Mouse (Mus musculus) midbrain, embryonic 14.5 days (tissue): ENCODE results near the gene Rflna. TPM values are rescaled to one million over a fixed set of nuclear protein-coding genes. Genes with fewer than 3 reads are reported as not detected.

Experiments
- ATAC-seq: fragments of 200-750 bp; cut with Nextera tagmentation; 2 replicates; pipeline ENCODE4 v1.8.0; 2017; ENCODE audit warnings: moderate number of reproducible peaks, moderate library complexity; ENCODE audit not compliant: low FRiP score, low TSS enrichment
- DNase-seq: peaks from one replicate; pipeline ENCODE4 v3.0.0-alpha.2; 2015
- H3K27ac ChIP-seq: fragments of 300-500 bp; sonication (generic); replicated peaks from 2 replicates; pipeline ENCODE4 v1.5.1; 2014; ENCODE audit warnings: mild to moderate bottlenecking, low read depth, low read length, moderate library complexity
- H3K27me3 ChIP-seq: fragments of 300-500 bp; sonication (generic); 2 replicates; pipeline ENCODE4 v1.6.1; 2014; ENCODE audit warnings: low read length, control low read depth, mixed read lengths; ENCODE audit not compliant: control insufficient read depth, insufficient read depth
- H3K36me3 ChIP-seq: fragments of 300-500 bp; sonication (generic); 2 replicates; pipeline ENCODE4 v1.6.1; 2014; ENCODE audit warnings: low read length, control low read depth; ENCODE audit not compliant: control insufficient read depth, insufficient read depth
- H3K4me1 ChIP-seq: fragments of 300-500 bp; sonication (generic); 2 replicates; pipeline ENCODE4 v1.6.1; 2014; ENCODE audit warnings: mild to moderate bottlenecking, antibody characterized with exemption, low read length, control low read depth; ENCODE audit not compliant: control insufficient read depth, insufficient read depth
- H3K4me2 ChIP-seq: fragments of 300-500 bp; sonication (generic); 2 replicates; pipeline ENCODE4 v1.6.1; 2014; ENCODE audit warnings: mild to moderate bottlenecking, low read length, moderate library complexity
- H3K4me3 ChIP-seq: fragments of 300-500 bp; sonication (generic); replicated peaks from 2 replicates; pipeline ENCODE4 v1.5.1; 2014; ENCODE audit warnings: low read depth, low read length
- H3K9ac ChIP-seq: fragments of 300-500 bp; sonication (generic); replicated peaks from 2 replicates; pipeline ENCODE4 v1.6.1; 2014; ENCODE audit warnings: mild to moderate bottlenecking, low read length, moderate library complexity
- H3K9me3 ChIP-seq: fragments of 300-500 bp; sonication (generic); 2 replicates; pipeline ENCODE4 v1.6.1; 2016; ENCODE audit warnings: low read length, control low read depth, mixed read lengths; ENCODE audit not compliant: control insufficient read depth
- WGBS: fragments of 180-500 bp; shearing (Covaris S2); extraction: QIAGEN DNeasy Blood & Tissue Kit; methylation state at CpG from one replicate; pipeline ENCODE4 v1.1.7; 2014; 5-methylcytosine and 5-hydroxymethylcytosine counted together
- polyA plus RNA-seq: library from polyadenylated mRNA; unstranded; fragments of >200 nt; fragmentation: Nextera tagmentation; extraction: Ambion mirVana; gene quantifications from 2 replicates; pipeline ENCODE4 v1.2.1, GENCODE M21; 2014

The Rflna gene
- polyA plus RNA-seq, 1 experiment from 2014 or later = 5.9 TPM

DNA sequence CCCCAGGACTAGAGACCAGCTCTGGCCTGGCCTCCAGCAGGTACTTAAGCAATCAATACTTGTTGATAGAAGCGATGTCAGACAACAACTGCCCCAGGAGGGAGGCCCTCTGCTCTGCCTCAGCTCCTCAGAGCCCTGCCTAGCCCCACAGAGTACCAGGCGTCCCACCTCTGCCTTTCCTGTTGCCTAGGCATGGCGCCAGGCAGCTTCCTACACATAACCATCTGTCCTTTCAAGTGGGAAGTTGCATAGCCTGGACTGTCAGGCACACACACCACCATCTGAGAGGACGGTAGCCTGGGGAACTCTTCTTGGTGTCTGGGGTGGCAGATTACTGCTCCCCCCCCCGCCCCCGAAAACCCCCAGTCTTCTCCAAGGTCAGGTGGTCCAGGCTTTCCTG, 6.2 kb upstream of the Rflna start:
- H3K9me3 ChIP-seq = no peaks in the 10 kb centered on the region
- no peak overlapping the region for H3K4me3 ChIP-seq
- no peak overlapping the region for H3K4me2 ChIP-seq
- no peak overlapping the region for H3K9ac ChIP-seq
- no peaks in the 10 kb centered on the region for H3K4me1 ChIP-seq
- no peaks in the 10 kb centered on the region for H3K27me3 ChIP-seq
- H3K27ac ChIP-seq = no peak overlapping the region
- ATAC-seq = no peak
- H3K36me3 ChIP-seq = no peaks in the 10 kb centered on the region
- 59% methylated on average over 6 of the region's 6 CpGs for WGBS
- no peak for DNase-seq

DNA sequence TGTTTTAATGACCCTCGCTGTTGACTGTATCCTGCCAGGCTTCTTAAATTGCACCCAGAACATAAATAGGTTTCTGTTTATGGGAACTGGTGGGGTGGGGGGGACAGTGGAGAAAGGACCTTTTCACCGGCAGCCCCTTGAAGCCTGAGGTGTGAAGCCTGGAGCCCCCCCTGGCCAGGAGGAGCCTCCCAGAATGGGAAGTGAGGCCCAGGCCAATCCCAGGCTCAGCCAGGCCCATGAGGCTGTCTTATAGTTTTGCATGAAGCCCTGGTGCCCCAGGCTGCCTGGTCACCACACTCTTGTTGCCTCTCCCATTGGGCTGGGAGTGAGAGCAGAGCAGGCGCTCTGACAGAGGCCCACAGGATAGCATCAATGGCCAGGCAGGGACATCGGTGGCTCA, 5.1 kb upstream of the Rflna start:
- no peak overlapping the region for H3K27ac ChIP-seq
- H3K36me3 ChIP-seq = no peaks in the 10 kb centered on the region
- ATAC-seq (no peak), DNase-seq (no peak)
- H3K4me1 ChIP-seq = peaks cover 3% of the 10 kb centered on the region; the same call in 1 of the 2 replicates
- no peaks in the 10 kb centered on the region for H3K27me3 ChIP-seq
- H3K9me3 ChIP-seq = no peaks in the 10 kb centered on the region
- H3K9ac ChIP-seq = no peak overlapping the region
- H3K4me2 ChIP-seq = no peak overlapping the region
- no peak overlapping the region for H3K4me3 ChIP-seq
- 96% methylated on average over 4 of the region's 4 CpGs for WGBS

DNA sequence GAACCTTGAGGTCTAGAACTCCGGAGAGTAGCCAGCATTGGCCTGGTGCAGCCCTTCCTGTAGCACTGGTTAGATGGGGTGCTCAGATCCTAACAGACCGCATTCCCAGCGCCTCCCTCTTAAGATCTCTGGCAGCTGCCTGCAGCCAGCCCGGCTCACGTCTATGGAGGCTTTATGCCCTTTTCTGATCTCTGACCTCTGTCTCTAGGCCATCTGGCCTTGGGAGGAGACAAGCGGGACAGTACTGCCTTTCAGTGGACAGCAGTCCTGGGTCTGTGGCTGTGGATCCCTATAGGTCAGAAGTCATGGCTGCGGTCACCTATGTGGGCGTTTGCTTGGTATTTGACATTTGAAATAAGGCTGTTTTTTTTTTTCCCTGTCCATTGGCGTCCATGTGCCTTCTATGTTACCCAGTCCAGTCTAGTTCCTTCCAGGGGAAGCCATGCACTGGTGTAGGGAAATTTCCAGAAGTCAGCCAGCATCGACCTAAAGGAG, 2.2 kb upstream of the Rflna start:
- Histone ChIP-seq H3K4me2 (no peak overlapping the region), H3K9me3 (no peaks in the 10 kb centered on the region), H3K27me3 (peaks cover 17% of the 10 kb centered on the region), H3K4me3 (no peak overlapping the region), H3K36me3 (no peaks in the 10 kb centered on the region), H3K9ac (no peak overlapping the region), H3K4me1 (peaks cover 16% of the 10 kb centered on the region), H3K27ac (no peak overlapping the region)
- 68% methylated on average over 10 of the region's 10 CpGs for WGBS
- DNase-seq = no peak
- no peak for ATAC-seq

DNA sequence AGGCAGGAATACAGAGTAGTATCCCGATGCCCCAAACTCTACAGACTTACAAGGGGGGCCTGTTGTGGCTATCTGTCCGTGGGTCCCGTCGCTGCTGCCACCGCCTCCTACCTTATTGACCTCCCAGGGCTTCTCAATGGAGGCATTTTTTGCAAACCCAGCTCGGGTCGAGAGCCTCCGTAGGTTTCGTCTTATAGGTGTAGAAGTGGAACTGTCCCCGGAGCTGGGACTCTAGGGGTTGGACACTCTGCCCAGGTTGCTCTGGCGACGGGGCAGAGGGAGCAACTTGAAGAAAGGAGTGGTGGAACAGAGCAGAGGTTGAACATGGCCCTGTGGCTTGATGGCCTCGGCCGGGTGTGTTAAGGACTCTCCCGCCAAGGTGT, 843 bp downstream of the Rflna start:
- H3K27ac ChIP-seq = no peak overlapping the region
- ATAC-seq (no peak), DNase-seq (no peak)
- H3K36me3 ChIP-seq = no peaks in the 10 kb centered on the region
- no peaks in the 10 kb centered on the region for H3K9me3 ChIP-seq
- peak overlapping the region; percentile 58 for H3K4me2 ChIP-seq
- peaks cover 23% of the 10 kb centered on the region for H3K4me1 ChIP-seq
- peak overlapping the region; percentile 28 for H3K4me3 ChIP-seq
- peak overlapping the region; percentile 54; the same call in 1 of the 2 replicates for H3K9ac ChIP-seq
- H3K27me3 ChIP-seq = peaks cover 17% of the 10 kb centered on the region
- 9% methylated on average over 15 of the region's 15 CpGs for WGBS

DNA sequence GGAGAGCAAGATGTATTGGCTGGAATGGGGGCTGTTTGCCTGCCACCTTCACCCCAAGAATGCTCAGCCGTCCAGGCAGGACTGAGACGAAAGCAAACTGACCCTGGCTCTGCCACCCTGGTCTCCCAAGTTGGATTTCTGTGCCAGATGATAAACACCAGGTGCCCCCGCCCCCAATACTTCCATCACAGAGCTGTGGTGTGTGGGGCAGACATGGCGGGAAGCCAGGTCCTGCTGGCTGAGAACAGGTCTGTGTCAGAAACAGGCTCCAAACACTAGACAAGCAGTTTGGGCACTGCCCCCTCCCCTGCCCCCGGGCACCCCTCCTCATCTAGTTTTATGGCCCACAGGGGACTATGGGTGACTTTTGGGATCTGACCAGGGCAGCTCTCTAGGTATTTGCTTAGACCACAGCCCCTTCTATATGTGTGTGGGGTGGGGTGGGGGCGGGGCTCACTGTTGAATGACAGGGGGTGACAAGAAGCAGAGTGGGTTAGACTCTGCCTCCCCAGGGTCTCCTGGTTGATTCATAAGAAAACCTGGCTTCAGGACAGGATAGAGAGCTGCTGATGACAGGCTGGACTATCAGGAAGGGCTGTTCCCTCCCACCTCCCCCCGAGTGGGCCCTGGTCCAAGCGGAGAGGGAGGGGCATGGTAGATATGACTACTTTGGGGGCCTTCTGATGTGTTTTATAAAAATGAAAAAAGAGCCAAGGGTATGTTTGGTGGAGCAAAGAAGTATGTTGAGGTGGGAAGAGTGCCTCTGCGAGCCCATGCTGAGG, 3.0 kb downstream of the Rflna start:
- DNase-seq = peak; percentile 28
- H3K9me3 ChIP-seq = no peaks in the 10 kb centered on the region
- H3K9ac ChIP-seq = no peak overlapping the region
- H3K4me2 ChIP-seq = no peak overlapping the region
- peaks cover 23% of the 10 kb centered on the region for H3K4me1 ChIP-seq
- 0 out of 2 replicates have a peak, but pooled peaks cover 2% of the 10 kb centered on the region for H3K36me3 ChIP-seq
- H3K27me3 ChIP-seq = peaks cover 17% of the 10 kb centered on the region
- peak; percentile 18; the same call in 1 of the 2 replicates for ATAC-seq
- H3K27ac ChIP-seq = no peak overlapping the region
- WGBS = 72% methylated on average over 9 of the region's 9 CpGs
- H3K4me3 ChIP-seq = no peak overlapping the region

DNA sequence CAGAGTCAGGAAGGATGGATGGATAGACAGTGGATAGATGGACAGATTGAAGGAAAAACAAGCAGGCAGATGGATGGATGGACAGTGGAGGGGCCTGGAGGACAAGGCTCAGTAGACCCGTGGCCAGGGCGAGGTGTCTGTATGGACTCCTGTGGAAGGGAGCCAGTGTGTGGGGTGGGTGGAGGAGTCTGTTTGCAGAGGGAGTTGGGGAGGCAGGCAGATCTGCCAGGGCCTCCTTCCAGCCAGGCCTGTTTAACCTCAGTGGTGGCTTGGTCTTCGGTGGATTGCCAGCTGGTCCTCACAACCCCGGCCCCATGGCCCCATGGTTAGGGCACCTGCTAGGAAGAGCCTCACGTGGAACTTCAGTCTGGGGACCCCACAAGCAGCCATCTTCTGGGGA, 3.9 kb downstream of the Rflna start:
- Histone ChIP-seq H3K4me1 (peaks cover 23% of the 10 kb centered on the region), H3K36me3 (0 out of 2 replicates have a peak, but pooled peaks cover 2% of the 10 kb centered on the region), H3K27me3 (peaks cover 17% of the 10 kb centered on the region), H3K9ac (no peak overlapping the region), H3K27ac (0 out of 2 replicates have a peak overlapping the region, but pooled peaks have one; percentile 13), H3K4me3 (no peak overlapping the region), H3K9me3 (no peaks in the 10 kb centered on the region), H3K4me2 (no peak overlapping the region)
- WGBS = 76% methylated on average over 5 of the region's 5 CpGs
- ATAC-seq (no peak), DNase-seq (no peak)

DNA sequence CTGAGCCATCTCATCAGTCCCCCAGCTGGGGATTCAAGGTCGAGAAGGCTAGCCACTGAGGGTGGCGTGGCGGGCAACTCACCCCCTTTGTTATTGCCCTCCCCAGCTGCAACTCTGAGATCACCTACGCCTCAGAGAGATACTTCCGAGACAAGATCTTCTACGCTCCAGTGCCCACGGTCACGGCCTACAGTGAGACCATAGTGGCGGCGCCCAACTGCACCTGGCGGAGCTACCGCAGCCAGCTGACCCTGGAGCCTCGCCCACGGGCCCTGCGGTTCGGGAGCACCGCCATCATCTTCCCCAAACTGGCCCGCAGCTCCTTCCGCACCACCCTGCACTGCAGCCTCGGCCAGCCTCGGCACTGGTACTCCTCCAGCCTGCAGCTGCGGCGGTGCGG, 8.1 kb downstream of the Rflna start:
- H3K4me2 ChIP-seq = no peak overlapping the region
- no peak overlapping the region for H3K4me3 ChIP-seq
- no peak overlapping the region for H3K9ac ChIP-seq
- H3K4me1 ChIP-seq = peaks cover 4% of the 10 kb centered on the region; the same call in 1 of the 2 replicates
- no peak overlapping the region for H3K27ac ChIP-seq
- H3K36me3 ChIP-seq = peaks cover 17% of the 10 kb centered on the region
- H3K27me3 ChIP-seq = no peaks in the 10 kb centered on the region
- WGBS = 85% methylated on average over 24 of the region's 24 CpGs
- DNase-seq (no peak), ATAC-seq (no peak)
- H3K9me3 ChIP-seq = no peaks in the 10 kb centered on the region

DNA sequence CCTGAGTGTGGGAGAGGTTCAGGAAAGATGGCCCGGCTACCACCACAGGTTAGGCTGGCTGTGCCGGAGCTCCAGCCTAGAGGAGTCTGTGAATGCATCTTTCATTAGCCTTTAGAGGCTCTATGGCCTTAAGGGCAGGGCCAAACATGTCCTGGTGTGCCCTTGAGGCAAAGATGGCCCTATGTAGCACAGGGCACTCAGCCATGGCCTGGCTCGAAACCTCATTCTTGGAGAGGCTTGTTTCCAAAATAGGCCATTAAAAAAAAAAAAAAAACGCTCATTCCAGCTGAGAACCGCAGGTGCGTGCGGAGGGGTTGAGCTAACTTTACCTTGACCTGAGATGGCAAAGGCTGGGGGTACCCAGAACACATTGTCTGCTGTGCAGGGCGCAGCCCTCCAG, 8.6 kb downstream of the Rflna start:
- Histone ChIP-seq H3K9me3 (no peaks in the 10 kb centered on the region), H3K27me3 (no peaks in the 10 kb centered on the region), H3K36me3 (peaks cover 22% of the 10 kb centered on the region), H3K4me1 (no peaks in the 10 kb centered on the region; the same call in 1 of the 2 replicates), H3K4me2 (no peak overlapping the region), H3K27ac (no peak overlapping the region), H3K9ac (no peak overlapping the region), H3K4me3 (no peak overlapping the region)
- DNase-seq (no peak), ATAC-seq (no peak)
- 93% methylated on average over 8 of the region's 8 CpGs for WGBS

DNA sequence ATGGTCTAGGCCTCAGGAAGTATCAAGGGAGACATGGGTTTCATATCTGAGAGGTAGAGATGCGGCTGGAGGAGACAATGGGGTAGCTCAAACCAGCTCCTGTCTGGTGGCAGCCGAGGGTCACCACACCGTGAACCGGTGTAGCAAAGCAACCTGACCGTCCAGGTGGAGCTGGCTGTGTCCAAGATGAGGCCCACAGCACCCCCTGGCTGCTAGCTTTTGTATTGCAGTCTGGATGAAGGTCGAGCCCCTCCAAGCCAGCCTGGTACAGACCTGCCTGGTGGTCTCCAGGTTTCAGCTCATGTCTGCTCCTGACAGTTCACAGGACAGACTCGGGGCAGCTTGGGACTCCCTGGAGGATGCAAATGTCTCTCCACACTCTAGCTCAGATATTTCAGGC, 11.5 kb downstream of the Rflna start:
- no peak overlapping the region for H3K27ac ChIP-seq
- WGBS = 48% methylated on average over 7 of the region's 7 CpGs

More for the DNA sequence above, 11.5 kb downstream of the Rflna start:
- Histone ChIP-seq H3K27me3 (no peaks in the 10 kb centered on the region), H3K9ac (no peak overlapping the region), H3K36me3 (peaks cover 47% of the 10 kb centered on the region), H3K4me3 (no peak overlapping the region), H3K4me1 (no peaks in the 10 kb centered on the region), H3K9me3 (no peaks in the 10 kb centered on the region), H3K4me2 (no peak overlapping the region)
- no peak for ATAC-seq
- DNase-seq = peak; percentile 66
